Mouse (Mus musculus): Measurements from ENCODE around the gene Drc3. TPM values are rescaled to one million over a fixed set of nuclear protein-coding genes. Genes with fewer than 3 reads are reported as not detected.

The Drc3 gene
- polyA plus RNA-seq, 1 experiment from 2014 or later = 2.2 TPM

GRCm38 (mm10) chr11:60311025-60311854, 41.9 kb upstream of the Drc3 start:
- 8% methylated on average over 8 of the region's 8 CpGs for WGBS
- Histone ChIP-seq H3K4me3 (ENCODE audit: low read length) (no peak overlapping the region), H3K4me1 (ENCODE audit: control insufficient read depth, insufficient read depth, low read length) (peaks cover 55% of the 10 kb centered on the region), H3K9ac (ENCODE audit: low read depth, low read length) (0 out of 2 replicates have a peak overlapping the region, but pooled peaks have one; percentile 12), H3K36me3 (ENCODE audit: control insufficient read depth, insufficient read depth, low read length) (0 out of 2 replicates have a peak, but pooled peaks cover 2% of the 10 kb centered on the region), H3K9me3 (ENCODE audit: control insufficient read depth, low read length) (no peaks in the 10 kb centered on the region; the same call in 1 of the 2 replicates), H3K4me2 (ENCODE audit: low read depth, low read length) (no peak overlapping the region), H3K27ac (ENCODE audit: low read length) (peak overlapping the region; percentile 83), H3K27me3 (replicated peaks; ENCODE audit: control insufficient read depth, insufficient read depth, low read length) (no peaks in the 10 kb centered on the region)
- peak; percentile 55 for ATAC-seq

GRCm38 (mm10) chr11:60316250-60316649, 36.9 kb upstream of the Drc3 start:
- Histone ChIP-seq H3K27me3 (replicated peaks; ENCODE audit: control insufficient read depth, insufficient read depth, low read length) (no peaks in the 10 kb centered on the region), H3K4me1 (ENCODE audit: control insufficient read depth, insufficient read depth, low read length) (peaks cover 47% of the 10 kb centered on the region), H3K9ac (ENCODE audit: low read depth, low read length) (no peak overlapping the region), H3K4me3 (ENCODE audit: low read length) (no peak overlapping the region), H3K36me3 (ENCODE audit: control insufficient read depth, insufficient read depth, low read length) (0 out of 2 replicates have a peak, but pooled peaks cover 2% of the 10 kb centered on the region), H3K27ac (ENCODE audit: low read length) (no peak overlapping the region), H3K4me2 (ENCODE audit: low read depth, low read length) (no peak overlapping the region), H3K9me3 (ENCODE audit: control insufficient read depth, low read length) (no peaks in the 10 kb centered on the region; the same call in 1 of the 2 replicates)
- no peak for ATAC-seq
- WGBS = 57% methylated on average over 7 of the region's 7 CpGs

GRCm38 (mm10) chr11:60316883-60317282, 36.2 kb upstream of the Drc3 start:
- 65% methylated on average over 8 of the region's 8 CpGs for WGBS
- Histone ChIP-seq H3K9ac (ENCODE audit: low read depth, low read length) (no peak overlapping the region), H3K27ac (ENCODE audit: low read length) (no peak overlapping the region)

GRCm38 (mm10) chr11:60317376-60318102, 35.6 kb upstream of the Drc3 start:
- Histone ChIP-seq H3K9ac (ENCODE audit: low read depth, low read length) (no peak overlapping the region), H3K4me2 (ENCODE audit: low read depth, low read length) (no peak overlapping the region), H3K36me3 (ENCODE audit: control insufficient read depth, insufficient read depth, low read length) (0 out of 2 replicates have a peak, but pooled peaks cover 2% of the 10 kb centered on the region), H3K9me3 (ENCODE audit: control insufficient read depth, low read length) (no peaks in the 10 kb centered on the region; the same call in 1 of the 2 replicates), H3K4me3 (ENCODE audit: low read length) (no peak overlapping the region), H3K27ac (ENCODE audit: low read length) (no peak overlapping the region), H3K27me3 (replicated peaks; ENCODE audit: control insufficient read depth, insufficient read depth, low read length) (no peaks in the 10 kb centered on the region), H3K4me1 (ENCODE audit: control insufficient read depth, insufficient read depth, low read length) (peaks cover 43% of the 10 kb centered on the region)
- 64% methylated on average over 7 of the region's 7 CpGs for WGBS
- ATAC-seq = no peak

More at GRCm38 (mm10) chr11:60316883-60317282, 36.2 kb upstream of the Drc3 start:
- ATAC-seq = no peak
- H3K4me3 ChIP-seq (ENCODE audit: low read length) = no peak overlapping the region
- H3K4me2 ChIP-seq (ENCODE audit: low read depth, low read length) = no peak overlapping the region
- H3K9me3 ChIP-seq (ENCODE audit: control insufficient read depth, low read length) = no peaks in the 10 kb centered on the region; the same call in 1 of the 2 replicates
- H3K4me1 ChIP-seq (ENCODE audit: control insufficient read depth, insufficient read depth, low read length) = peaks cover 47% of the 10 kb centered on the region
- 0 out of 2 replicates have a peak, but pooled peaks cover 2% of the 10 kb centered on the region for H3K36me3 ChIP-seq (ENCODE audit: control insufficient read depth, insufficient read depth, low read length)
- no peaks in the 10 kb centered on the region for H3K27me3 ChIP-seq (replicated peaks; ENCODE audit: control insufficient read depth, insufficient read depth, low read length)

GRCm38 (mm10) chr11:60318716-60319115, 34.4 kb upstream of the Drc3 start:
- Histone ChIP-seq H3K9me3 (ENCODE audit: control insufficient read depth, low read length) (no peaks in the 10 kb centered on the region), H3K4me1 (ENCODE audit: control insufficient read depth, insufficient read depth, low read length) (peaks cover 40% of the 10 kb centered on the region), H3K27ac (ENCODE audit: low read length) (no peak overlapping the region), H3K4me2 (ENCODE audit: low read depth, low read length) (no peak overlapping the region), H3K27me3 (replicated peaks; ENCODE audit: control insufficient read depth, insufficient read depth, low read length) (no peaks in the 10 kb centered on the region), H3K36me3 (ENCODE audit: control insufficient read depth, insufficient read depth, low read length) (no peaks in the 10 kb centered on the region), H3K4me3 (ENCODE audit: low read length) (no peak overlapping the region), H3K9ac (ENCODE audit: low read depth, low read length) (no peak overlapping the region)
- no peak for ATAC-seq
- WGBS = 65% methylated on average over 5 of the region's 5 CpGs

GRCm38 (mm10) chr11:60319257-60320066, 33.7 kb upstream of the Drc3 start:
- ATAC-seq = peak; percentile 31; the same call in 1 of the 2 replicates
- peak overlapping the region; percentile 79 for H3K27ac ChIP-seq (ENCODE audit: low read length)

GRCm38 (mm10) chr11:60320426-60321037, 32.6 kb upstream of the Drc3 start:
- Histone ChIP-seq H3K27me3 (replicated peaks; ENCODE audit: control insufficient read depth, insufficient read depth, low read length) (no peaks in the 10 kb centered on the region), H3K36me3 (ENCODE audit: control insufficient read depth, insufficient read depth, low read length) (no peaks in the 10 kb centered on the region), H3K27ac (ENCODE audit: low read length) (peak overlapping the region; percentile 79), H3K9ac (ENCODE audit: low read depth, low read length) (no peak overlapping the region), H3K4me2 (ENCODE audit: low read depth, low read length) (peak overlapping the region; percentile 24), H3K9me3 (ENCODE audit: control insufficient read depth, low read length) (no peaks in the 10 kb centered on the region), H3K4me3 (ENCODE audit: low read length) (no peak overlapping the region), H3K4me1 (ENCODE audit: control insufficient read depth, insufficient read depth, low read length) (peaks cover 40% of the 10 kb centered on the region)
- 38% methylated on average over 8 of the region's 8 CpGs for WGBS
- ATAC-seq = peak; percentile 57

More at GRCm38 (mm10) chr11:60319257-60320066, 33.7 kb upstream of the Drc3 start:
- Histone ChIP-seq H3K4me2 (ENCODE audit: low read depth, low read length) (no peak overlapping the region), H3K4me1 (ENCODE audit: control insufficient read depth, insufficient read depth, low read length) (peaks cover 40% of the 10 kb centered on the region), H3K4me3 (ENCODE audit: low read length) (no peak overlapping the region), H3K27me3 (replicated peaks; ENCODE audit: control insufficient read depth, insufficient read depth, low read length) (no peaks in the 10 kb centered on the region), H3K9me3 (ENCODE audit: control insufficient read depth, low read length) (no peaks in the 10 kb centered on the region), H3K36me3 (ENCODE audit: control insufficient read depth, insufficient read depth, low read length) (no peaks in the 10 kb centered on the region), H3K9ac (ENCODE audit: low read depth, low read length) (no peak overlapping the region)
- 49% methylated on average over 10 of the region's 10 CpGs for WGBS

- H3K4me1 ChIP-seq (ENCODE audit: control insufficient read depth, insufficient read depth, low read length) = peaks cover 34% of the 10 kb centered on the region
- H3K27me3 ChIP-seq (replicated peaks; ENCODE audit: control insufficient read depth, insufficient read depth, low read length) = no peaks in the 10 kb centered on the region
- H3K4me2 ChIP-seq (ENCODE audit: low read depth, low read length) = peak overlapping the region; percentile 24; the same call in 1 of the 2 replicates
- H3K27ac ChIP-seq (ENCODE audit: low read length) = peak overlapping the region; percentile 79
- 48% methylated on average over 2 of the region's 2 CpGs for WGBS
- no peaks in the 10 kb centered on the region for H3K9me3 ChIP-seq (ENCODE audit: control insufficient read depth, low read length)
- H3K9ac ChIP-seq (ENCODE audit: low read depth, low read length) = no peak overlapping the region
- no peaks in the 10 kb centered on the region for H3K36me3 ChIP-seq (ENCODE audit: control insufficient read depth, insufficient read depth, low read length)
- no peak overlapping the region for H3K4me3 ChIP-seq (ENCODE audit: low read length)
- peak; percentile 36; the same call in 1 of the 2 replicates for ATAC-seq
Observed at GRCm38 (mm10) chr11:60321438-60321837, 31.7 kb upstream of the Drc3 start.

Measured in intestine, embryonic 16.5 days (tissue).